Mouse (Mus musculus) lung, postnatal 10 days (tissue): ENCODE results near the gene Bend6.
A peak's percentile ranks its signal among the peaks of the same experiment; 100 is the strongest.
"Not testable (repeated sequence)": the region's sequence is repeated elsewhere in the genome, so short reads cannot be mapped to it uniquely, and the experiment has no call there.

Experiments
- DNase-seq: peaks from one replicate; pipeline ENCODE4 v3.0.0; 2021

Bend6 gene

GRCm38 (mm10) chr1:33906216-33906615, 1.4 kb downstream of the Bend6 start:
- no peak for DNase-seq

DNA sequence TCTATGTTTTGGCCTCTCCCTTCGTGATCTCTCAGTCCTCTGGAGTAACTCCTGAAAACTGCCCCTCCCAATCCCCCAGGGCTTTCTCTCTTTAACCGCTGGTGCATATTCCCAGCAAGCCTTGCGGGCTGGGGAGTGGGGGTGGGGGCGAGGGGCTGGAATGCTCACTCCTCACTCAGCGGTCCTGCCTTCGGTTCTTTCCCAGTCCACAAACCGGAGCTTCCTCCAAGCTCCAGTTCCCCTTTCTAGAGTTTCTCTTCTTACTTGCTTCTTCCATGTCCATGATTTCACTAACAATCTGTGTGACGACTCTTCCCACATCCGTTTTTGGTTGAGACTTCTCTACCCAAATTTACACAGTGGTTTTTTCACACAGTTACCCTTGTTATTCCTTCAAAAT, 4.0 kb downstream of the Bend6 start:
- DNase-seq = peak; percentile 9

DNA sequence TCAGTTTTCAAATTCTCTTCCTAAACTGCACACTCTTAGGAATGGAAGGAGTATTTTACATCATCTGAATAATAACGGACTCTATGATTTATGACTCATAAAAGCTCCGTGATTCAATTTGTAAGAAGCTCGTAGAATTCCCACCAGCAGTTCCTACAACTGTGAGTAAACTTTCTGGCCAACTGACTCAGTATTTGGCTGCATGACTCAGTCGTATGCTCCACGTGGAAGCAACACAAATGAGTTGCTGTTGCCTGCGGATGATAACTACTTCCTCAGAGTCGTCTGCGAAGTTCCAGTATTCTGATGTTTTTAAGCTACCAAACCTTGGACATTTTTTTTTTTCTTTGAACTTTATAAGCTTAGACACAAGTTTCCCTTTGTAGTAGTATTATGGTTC, 7.4 kb downstream of the Bend6 start:
- DNase-seq = no peak

- DNase-seq = no peak
Measured at GRCm38 (mm10) chr1:33898373-33898772, 9.2 kb downstream of the Bend6 start.

- DNase-seq = no peak
Measured at GRCm38 (mm10) chr1:33897426-33897825, 10.2 kb downstream of the Bend6 start.

- no peak for DNase-seq
Measured at GRCm38 (mm10) chr1:33896666-33897065, 10.9 kb downstream of the Bend6 start.

- no peak for DNase-seq
Measured at GRCm38 (mm10) chr1:33896116-33896515, 11.5 kb downstream of the Bend6 start.

- peak; percentile 67 for DNase-seq
Measured at GRCm38 (mm10) chr1:33892784-33893183, 14.8 kb downstream of the Bend6 start.

DNA sequence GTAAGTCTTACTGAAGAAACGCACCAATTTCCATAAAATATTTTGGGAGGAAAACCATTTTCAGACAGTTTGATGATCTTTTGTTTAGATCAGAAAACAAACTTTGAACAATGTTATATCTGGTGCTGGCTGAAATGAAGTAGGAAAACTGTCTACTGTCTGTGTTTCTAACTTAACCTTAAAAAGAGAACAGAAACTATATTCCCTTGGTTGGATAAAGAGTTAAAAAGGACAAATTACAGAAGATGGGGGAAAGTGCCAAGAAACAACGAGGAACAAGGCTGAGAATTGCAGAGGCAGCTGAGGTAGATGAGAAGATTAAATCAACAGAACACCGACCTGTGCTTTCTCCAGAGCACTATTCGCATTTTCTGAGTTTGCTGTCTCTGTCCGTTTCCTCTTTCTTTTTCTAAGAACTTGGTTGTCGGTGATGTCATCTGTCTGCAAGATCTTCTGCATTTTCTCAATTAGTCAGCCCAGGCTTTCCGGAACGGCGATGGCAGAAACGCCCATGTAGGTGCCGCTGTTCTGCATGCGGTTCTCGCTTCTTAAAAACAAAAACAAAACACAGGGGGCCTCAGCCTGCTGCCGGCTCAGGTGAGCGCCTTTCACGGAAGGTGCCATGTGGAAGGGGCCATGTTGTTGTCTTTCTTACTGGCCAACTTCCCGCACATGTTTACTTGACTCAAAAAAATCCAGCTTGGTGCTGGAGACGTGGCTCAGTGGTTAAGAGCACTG, 24.3 kb downstream of the Bend6 start:
- DNase-seq = peak; percentile 46

GRCm38 (mm10) chr1:33878170-33878569, 29.4 kb downstream of the Bend6 start:
- no peak for DNase-seq

DNA sequence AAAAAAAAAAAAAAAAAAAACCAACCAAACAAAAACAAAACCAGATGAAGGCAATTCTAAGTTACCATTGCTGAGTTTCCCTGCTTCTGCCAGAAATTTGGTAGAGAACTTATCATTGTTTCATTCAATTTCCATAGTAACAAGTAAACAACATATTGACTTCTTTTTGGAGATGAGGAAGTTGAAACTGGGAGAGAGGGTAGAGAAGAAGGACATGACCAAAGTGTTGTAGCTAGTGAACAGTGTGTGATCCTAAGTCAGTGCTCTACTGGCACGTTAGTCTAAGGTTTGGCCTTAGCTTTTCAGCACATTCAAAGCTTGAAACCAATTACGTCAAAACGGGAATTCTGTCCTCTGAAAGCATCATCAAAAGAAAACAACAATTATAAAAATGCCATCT, 31.2 kb downstream of the Bend6 start:
- no peak for DNase-seq

GRCm38 (mm10) chr1:33875691-33876090, 31.9 kb downstream of the Bend6 start:
- peak; percentile 9 for DNase-seq

- DNase-seq = no peak
Measured at GRCm38 (mm10) chr1:33873561-33873960, 34.1 kb downstream of the Bend6 start.

GRCm38 (mm10) chr1:33869437-33869836, 38.2 kb downstream of the Bend6 start:
- DNase-seq = no peak

- DNase-seq = no peak
Measured at GRCm38 (mm10) chr1:33869031-33869430, 38.6 kb downstream of the Bend6 start.

GRCm38 (mm10) chr1:33846807-33847206, 60.8 kb downstream of the Bend6 start:
- no peak for DNase-seq

- DNase-seq = no peak
Measured at GRCm38 (mm10) chr1:33843823-33844222, 63.8 kb downstream of the Bend6 start.

- not testable (repeated sequence) for DNase-seq
Measured at GRCm38 (mm10) chr1:33838952-33839351, 68.7 kb downstream of the Bend6 start.

- DNase-seq = no peak
Measured at GRCm38 (mm10) chr1:33830586-33830985, 77.0 kb downstream of the Bend6 start.

DNA sequence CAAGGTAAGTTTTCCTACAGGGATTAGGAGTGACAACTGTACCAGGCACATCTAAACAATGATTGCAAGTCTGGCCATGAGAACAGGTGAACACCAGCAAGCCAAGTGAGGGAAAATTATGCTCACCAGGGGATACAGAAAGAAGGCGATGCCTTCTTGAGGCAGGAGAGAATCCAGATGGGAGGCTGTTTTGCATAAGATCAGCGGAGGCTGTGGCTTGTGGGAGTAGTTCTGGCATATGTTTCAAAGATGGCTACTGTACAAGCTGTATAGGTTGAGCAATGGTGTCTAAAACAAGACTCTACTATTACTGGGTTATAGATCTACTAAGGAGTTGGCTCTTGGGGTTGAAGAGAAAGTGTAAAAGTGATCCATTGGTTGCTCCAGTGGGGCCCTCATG, 89.7 kb downstream of the Bend6 start:
- no peak for DNase-seq

GRCm38 (mm10) chr1:33813868-33814794, 93.5 kb downstream of the Bend6 start, which contains the start of gene Zfp451:
Gene Zfp451 (minus strand): TSS chr1:33814595.
- peak; percentile 94 for DNase-seq

- no peak for DNase-seq
Measured at GRCm38 (mm10) chr1:33813495-33813867, 94.1 kb downstream of the Bend6 start.

GRCm38 (mm10) chr1:33803323-33803722, 104.3 kb downstream of the Bend6 start:
- no peak for DNase-seq
